Mouse (Mus musculus): Measurements from ENCODE around the gene Akap7. TPM values are rescaled to one million over a fixed set of nuclear protein-coding genes. Genes with fewer than 3 reads are reported as not detected.
"Not testable (repeated sequence)": the region's sequence is repeated elsewhere in the genome, so short reads cannot be mapped to it uniquely, and the experiment has no call there.

Gene Akap7
- polyA plus RNA-seq, 1 experiment from 2014 or later = 33.2 TPM

GRCm38 (mm10) chr10:25199510-25200353 lies 107.9 kb downstream of the Akap7 start:
- no peaks in the 10 kb centered on the region for H3K27me3 ChIP-seq
- ATAC-seq (no peak), DNase-seq (ENCODE audit: low read depth, low spot score) (no peak)
- TF ChIP-seq CTCF (IDR thresholded peaks at IDR 0.05) = no peak
- in situ Hi-C loops (cut with MboI; ENCODE audit: low pct_unique_long_range_greater_than_20kb) = loop anchor here (25.0 kb wide), 1 partner anchor 562 kb away; no protein-coding TSS in a partner anchor
- CTCF ChIA-PET = no interaction called here
- POLR2A ChIA-PET = no interaction called here

DNA sequence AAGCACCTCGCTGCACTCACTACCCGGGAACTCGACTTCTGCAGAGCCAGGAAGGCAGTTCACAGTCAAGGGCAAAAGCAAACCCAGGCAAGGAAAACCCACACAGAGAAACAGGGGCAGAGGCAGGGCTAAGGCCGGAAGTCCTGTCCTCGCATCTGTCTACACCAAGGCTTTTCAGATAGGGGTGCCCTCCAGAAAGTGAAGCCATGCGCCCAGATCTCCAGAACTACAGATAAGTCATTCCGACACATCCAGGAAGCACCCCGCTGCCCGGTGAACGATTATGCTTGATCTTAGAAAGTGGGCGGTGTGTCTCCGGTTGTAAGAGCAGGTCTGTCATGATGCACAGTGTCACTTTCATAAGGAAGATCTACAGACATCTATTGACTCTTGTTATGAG lies 109.1 kb downstream of the Akap7 start:
- no peak for TF ChIP-seq CTCF (IDR thresholded peaks at IDR 0.05)
- no peak for DNase-seq (ENCODE audit: low read depth, low spot score)

GRCm38 (mm10) chr10:25198048-25198447 lies 109.6 kb downstream of the Akap7 start:
- H3K27me3 ChIP-seq = no peaks in the 10 kb centered on the region
- ChIA-PET CTCF (no interaction called here), POLR2A (no interaction called here)
- no peak for DNase-seq (ENCODE audit: low read depth, low spot score)
- in situ Hi-C loops (cut with MboI; ENCODE audit: low pct_unique_long_range_greater_than_20kb) = no loop called here
- no peak for ATAC-seq
- TF ChIP-seq CTCF (IDR thresholded peaks at IDR 0.05) = no peak

More for the DNA sequence above, 109.1 kb downstream of the Akap7 start:
- H3K27me3 ChIP-seq = no peaks in the 10 kb centered on the region
- ChIA-PET CTCF (no interaction called here), POLR2A (interaction anchor here (0.6 kb wide), 1 partner anchor 333 kb away, joined by 3 read pairs; no protein-coding TSS in a partner anchor)
- in situ Hi-C loops (cut with MboI; ENCODE audit: low pct_unique_long_range_greater_than_20kb) = no loop called here
- no peak for ATAC-seq

DNA sequence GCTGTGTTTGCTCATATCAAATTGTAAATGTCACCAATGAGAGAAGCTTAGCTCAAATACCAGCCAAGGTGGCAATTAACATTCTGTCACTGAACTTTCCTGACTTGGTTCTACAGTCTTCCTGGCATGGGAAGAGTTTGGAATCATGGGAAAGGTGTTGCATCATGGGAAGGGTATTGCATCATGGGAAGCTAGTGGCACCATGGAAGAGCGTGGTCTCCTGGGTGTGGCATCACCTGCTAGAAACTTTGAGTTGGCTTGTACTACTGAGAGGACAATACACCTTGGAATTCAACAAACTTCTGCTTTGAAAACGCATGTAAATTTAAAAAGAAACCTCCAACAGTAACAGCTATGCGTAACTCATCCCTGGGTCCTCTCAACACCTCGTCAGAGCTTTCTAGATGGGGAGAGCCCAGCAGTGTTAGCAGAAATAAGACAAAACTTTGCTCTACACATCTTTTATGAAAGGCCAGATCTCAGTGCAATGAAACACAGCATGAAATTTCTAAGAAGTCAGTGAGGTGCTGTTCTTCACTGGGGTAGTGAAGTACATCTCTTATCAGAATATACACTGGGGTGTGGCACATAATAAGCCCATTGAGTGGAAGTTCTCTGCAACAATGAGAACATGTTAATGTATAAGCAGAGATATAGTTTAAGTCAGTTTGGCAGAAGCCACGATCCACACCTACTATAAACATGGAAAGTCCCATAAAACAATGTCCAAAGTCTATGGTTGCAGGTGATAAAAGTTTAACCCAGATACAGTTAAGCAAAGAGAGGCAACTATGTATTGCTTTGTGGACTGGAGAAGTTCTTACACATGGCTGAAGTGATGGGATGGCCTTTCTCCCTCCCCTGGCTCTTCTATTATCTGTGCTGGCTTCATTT lies 115.2 kb downstream of the Akap7 start:
- in situ Hi-C loops (cut with MboI; ENCODE audit: low pct_unique_long_range_greater_than_20kb) = no loop called here
- no peak for ATAC-seq

DNA sequence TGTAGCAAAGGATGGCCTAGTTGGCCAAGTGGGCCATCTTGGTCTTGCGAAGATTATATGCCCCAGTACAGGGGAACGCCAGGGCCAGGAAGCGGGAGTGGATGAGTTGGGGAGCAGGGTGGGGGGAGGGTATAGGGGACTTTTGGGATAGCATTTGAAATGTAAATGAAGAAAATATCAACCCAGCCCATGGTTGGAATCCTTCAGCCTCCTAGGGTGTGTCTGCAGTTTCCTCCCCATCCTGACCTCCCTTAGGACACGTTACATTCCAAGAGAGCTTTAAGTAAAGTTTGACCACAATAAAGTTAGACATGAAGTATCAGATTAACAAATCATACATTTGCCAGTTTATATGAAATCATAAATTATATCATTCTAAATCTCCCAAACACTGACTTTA lies 116.5 kb downstream of the Akap7 start:
- in situ Hi-C loops (cut with MboI; ENCODE audit: low pct_unique_long_range_greater_than_20kb) = no loop called here
- POLR2A ChIA-PET = interaction anchor here (0.5 kb wide), 1 partner anchor 45 kb away, joined by 3 read pairs; no protein-coding TSS in a partner anchor
- DNase-seq (ENCODE audit: low read depth, low spot score) (no peak), ATAC-seq (no peak)
- no peaks in the 10 kb centered on the region for H3K27me3 ChIP-seq
- no peak for TF ChIP-seq CTCF (IDR thresholded peaks at IDR 0.05)
- CTCF ChIA-PET = interaction anchor here (1.0 kb wide), 1 partner anchor 48 kb away, joined by 4 read pairs; no protein-coding TSS in a partner anchor

More for the DNA sequence above, 115.2 kb downstream of the Akap7 start:
- CTCF ChIA-PET = no interaction called here
- no peak for DNase-seq (ENCODE audit: low read depth, low spot score)
- POLR2A ChIA-PET = no interaction called here
- H3K27me3 ChIP-seq = no peaks in the 10 kb centered on the region
- no peak for TF ChIP-seq CTCF (IDR thresholded peaks at IDR 0.05)

DNA sequence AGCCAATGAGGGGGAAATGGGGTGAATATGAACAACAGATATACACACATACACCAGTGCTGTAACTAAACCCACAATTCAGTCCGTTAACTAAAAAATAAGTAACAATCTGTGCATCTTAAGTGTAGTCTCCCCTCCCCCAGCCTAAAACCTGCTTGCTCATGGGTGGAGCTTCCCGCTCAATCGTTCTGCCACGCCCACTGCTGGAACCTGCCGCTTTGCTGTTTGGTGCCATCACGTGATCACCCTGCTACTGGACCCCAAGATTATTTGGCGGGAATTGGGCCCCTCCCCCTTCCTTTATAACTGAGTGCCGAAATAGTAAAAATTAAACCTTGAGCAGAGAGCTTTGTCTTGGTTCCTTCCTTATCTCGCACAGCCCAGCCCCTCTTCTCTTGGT lies 121.4 kb downstream of the Akap7 start:
- in situ Hi-C loops (cut with MboI; ENCODE audit: low pct_unique_long_range_greater_than_20kb); H3K27me3 ChIP-seq; POLR2A ChIA-PET; ATAC-seq; DNase-seq (ENCODE audit: low read depth, low spot score): not testable (repeated sequence)
- CTCF ChIA-PET = interaction anchor here (1.3 kb wide), 1 partner anchor 11 kb away, joined by 4 read pairs; no protein-coding TSS in a partner anchor

DNA sequence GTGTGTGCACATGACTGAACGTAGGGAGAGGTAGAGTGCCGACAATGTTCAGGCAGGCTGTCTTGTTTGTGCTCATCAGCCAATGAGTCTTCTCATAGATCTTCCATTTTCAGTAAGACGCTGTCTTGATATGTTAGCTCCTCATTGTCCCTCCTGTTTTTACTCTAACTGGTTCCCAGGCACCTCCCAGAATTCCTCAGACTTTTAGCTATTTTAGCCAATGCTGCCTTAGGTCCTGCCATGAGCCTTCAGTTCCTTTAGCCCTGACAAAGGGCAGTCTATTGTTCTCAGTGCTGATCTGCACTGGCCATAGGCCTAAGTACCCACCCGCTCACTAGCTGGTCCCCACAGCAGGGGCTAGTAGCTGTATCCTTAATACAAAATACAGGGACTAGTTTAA lies 122.0 kb downstream of the Akap7 start:
- ATAC-seq = no peak
- POLR2A ChIA-PET = no interaction called here
- TF ChIP-seq CTCF (IDR thresholded peaks at IDR 0.05) = no peak
- in situ Hi-C loops (cut with MboI; ENCODE audit: low pct_unique_long_range_greater_than_20kb) = no loop called here
- no peak for DNase-seq (ENCODE audit: low read depth, low spot score)
- CTCF ChIA-PET = interaction anchor here (1.3 kb wide), 1 partner anchor 11 kb away, joined by 4 read pairs; no protein-coding TSS in a partner anchor
- H3K27me3 ChIP-seq = no peaks in the 10 kb centered on the region

GRCm38 (mm10) chr10:25184819-25185603 lies 122.7 kb downstream of the Akap7 start:
- POLR2A ChIA-PET = no interaction called here
- DNase-seq (ENCODE audit: low read depth, low spot score) (no peak), ATAC-seq (no peak)
- CTCF ChIA-PET = interaction anchor here (0.7 to 1.3 kb wide), 2 partner anchors 12 to 17 kb away, joined by 3 to 4 read pairs; no protein-coding TSS in a partner anchor
- in situ Hi-C loops (cut with MboI; ENCODE audit: low pct_unique_long_range_greater_than_20kb) = no loop called here
- H3K27me3 ChIP-seq = no peaks in the 10 kb centered on the region
- TF ChIP-seq CTCF (IDR thresholded peaks at IDR 0.05) = no peak

GRCm38 (mm10) chr10:25183271-25183670 lies 124.4 kb downstream of the Akap7 start:
- ChIA-PET CTCF (interaction anchor here (1.2 kb wide), 1 partner anchor 12 kb away, joined by 3 read pairs; no protein-coding TSS in a partner anchor), POLR2A (no interaction called here)
- DNase-seq (ENCODE audit: low read depth, low spot score) (no peak), ATAC-seq (no peak)
- in situ Hi-C loops (cut with MboI; ENCODE audit: low pct_unique_long_range_greater_than_20kb) = no loop called here
- H3K27me3 ChIP-seq = no peaks in the 10 kb centered on the region
- TF ChIP-seq CTCF (IDR thresholded peaks at IDR 0.05) = no peak

DNA sequence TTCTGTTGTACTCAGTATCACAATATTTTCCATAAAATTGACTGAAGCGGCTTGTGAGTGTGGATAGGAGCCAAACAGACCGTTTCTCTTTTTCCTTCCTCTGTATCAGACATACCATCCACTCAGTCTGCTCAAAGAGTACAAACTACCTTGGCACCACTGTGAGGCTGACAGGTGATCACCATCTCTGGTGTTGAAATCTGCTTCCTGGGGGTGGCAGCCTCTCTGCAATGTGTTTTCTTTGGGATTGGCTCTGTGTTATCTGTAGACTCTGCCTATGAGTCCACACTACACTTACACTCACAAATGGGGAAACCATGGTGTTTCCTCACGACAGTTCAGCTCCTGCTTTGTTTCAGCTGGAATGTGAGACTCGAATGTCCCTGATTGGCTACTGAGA lies 128.6 kb downstream of the Akap7 start:
- no peak for ATAC-seq
- no peak for TF ChIP-seq CTCF (IDR thresholded peaks at IDR 0.05)
- ChIA-PET POLR2A (no interaction called here), CTCF (no interaction called here)
- in situ Hi-C loops (cut with MboI; ENCODE audit: low pct_unique_long_range_greater_than_20kb) = no loop called here
- DNase-seq (ENCODE audit: low read depth, low spot score) = no peak
- no peaks in the 10 kb centered on the region for H3K27me3 ChIP-seq

All from Patski (cell line).